Mouse (Mus musculus): ENCODE data around the gene Tcf20. TPM values are rescaled to one million over a fixed set of nuclear protein-coding genes. Genes with fewer than 3 reads are reported as not detected.

Tcf20 gene
- polyA plus RNA-seq, 1 experiment from 2014 or later: 7.1 TPM

DNA sequence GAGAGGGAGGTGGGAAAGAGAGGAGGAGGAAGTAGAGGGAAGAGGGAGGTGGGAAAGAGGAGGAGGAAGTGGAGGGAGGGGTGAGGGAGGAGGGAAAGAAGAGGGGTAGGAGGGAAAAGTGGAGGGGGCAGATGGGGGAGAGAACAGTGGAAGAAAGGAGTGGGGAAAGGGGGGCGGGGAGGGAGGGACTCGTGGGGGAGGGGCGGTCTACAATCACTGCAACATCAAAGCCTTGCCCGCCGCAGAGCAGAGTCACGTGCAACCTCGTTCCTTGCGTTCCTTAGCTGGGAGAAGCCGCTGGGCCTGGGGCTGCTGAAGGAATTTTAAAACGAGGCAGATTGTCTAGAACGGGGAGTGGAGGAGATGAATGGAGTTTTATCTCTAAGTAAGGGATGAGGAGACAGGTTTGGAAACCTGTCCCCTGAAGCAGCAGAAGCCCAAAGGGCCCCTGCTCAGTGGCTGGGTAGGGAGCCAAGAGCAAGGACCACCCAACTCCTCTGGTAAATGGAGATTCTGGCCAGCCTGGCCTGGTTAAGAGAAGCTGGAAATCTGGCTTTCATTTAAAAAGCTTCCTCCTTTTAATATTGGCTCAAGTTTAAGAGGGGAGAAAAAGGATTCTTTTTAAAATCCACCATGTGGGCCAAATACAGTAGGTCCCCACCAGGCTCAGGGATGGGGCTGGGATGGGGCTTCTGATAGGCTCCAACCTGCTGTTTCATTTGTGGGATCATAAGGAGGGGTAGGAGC lies 62.8 kb downstream of the Tcf20 start:
- no peaks in the 10 kb centered on the region for H3K9me3 ChIP-seq
- no peaks in the 10 kb centered on the region for H3K36me3 ChIP-seq (replicated peaks)
- H3K27me3 ChIP-seq (ENCODE audit: poor library complexity, severe bottlenecking): peaks cover 91% of the 10 kb centered on the region
- H3K27ac ChIP-seq: peak overlapping the region; percentile 84
- under 1% methylated on average over 10 of the region's 11 CpGs for WGBS
- peaks cover 94% of the 10 kb centered on the region for H3K4me1 ChIP-seq
- peak overlapping the region; percentile 28 for H3K4me3 ChIP-seq
- peak; percentile 74 for DNase-seq (ENCODE audit: extremely low spot score, low spot score)

DNA sequence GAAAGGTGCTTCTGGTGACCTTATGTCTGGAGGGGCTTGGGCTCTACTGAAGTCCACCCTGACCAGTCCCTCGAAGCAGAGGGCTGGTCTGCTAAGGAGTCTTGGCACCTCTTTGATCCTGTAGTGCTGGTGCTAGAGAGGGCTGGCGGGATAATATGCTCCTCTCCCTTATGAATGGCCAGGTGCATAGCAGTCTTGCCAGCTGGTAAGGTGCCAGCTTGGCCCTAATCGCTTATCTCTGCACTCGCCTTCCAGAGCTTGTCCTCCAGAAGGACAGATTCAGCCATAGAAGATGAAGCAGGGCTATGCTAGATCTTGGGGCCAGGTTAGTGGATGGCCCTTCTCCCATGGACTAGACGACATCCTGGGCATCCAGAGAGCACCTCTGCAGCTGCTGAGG lies 64.1 kb downstream of the Tcf20 start:
- DNase-seq (ENCODE audit: extremely low spot score, low spot score): no peak
- no peaks in the 10 kb centered on the region for H3K9me3 ChIP-seq
- WGBS: 80% methylated on average over 5 of the region's 5 CpGs
- H3K4me1 ChIP-seq: peaks cover 84% of the 10 kb centered on the region
- H3K36me3 ChIP-seq (replicated peaks): no peaks in the 10 kb centered on the region
- no peak overlapping the region for H3K4me3 ChIP-seq
- peak overlapping the region; percentile 84 for H3K27ac ChIP-seq
- H3K27me3 ChIP-seq (ENCODE audit: poor library complexity, severe bottlenecking): peaks cover 91% of the 10 kb centered on the region

DNA sequence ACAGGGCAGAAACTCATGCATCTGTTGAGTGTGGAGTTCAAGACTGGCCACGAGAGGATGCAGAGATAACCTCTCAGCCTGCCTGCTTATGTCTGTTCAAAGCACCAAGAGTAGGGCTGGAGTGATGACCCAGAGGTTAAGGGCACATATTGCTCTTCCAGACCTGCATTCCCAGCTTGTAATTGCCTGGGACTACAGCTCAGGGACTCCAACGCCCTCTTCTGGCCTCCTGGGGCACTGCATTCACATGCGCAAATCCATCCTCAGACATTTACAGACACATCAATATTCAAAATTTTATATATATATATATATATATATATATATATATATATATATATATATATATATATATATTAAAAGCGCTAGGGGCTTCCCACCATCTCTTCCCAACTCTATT lies 64.9 kb downstream of the Tcf20 start:
- Histone ChIP-seq H3K27ac (no peak overlapping the region), H3K36me3 (replicated peaks) (no peaks in the 10 kb centered on the region), H3K4me1 (peaks cover 83% of the 10 kb centered on the region), H3K4me3 (no peak overlapping the region), H3K9me3 (no peaks in the 10 kb centered on the region), H3K27me3 (ENCODE audit: poor library complexity, severe bottlenecking) (peaks cover 91% of the 10 kb centered on the region)
- 64% methylated on average over 4 of the region's 4 CpGs for WGBS
- no peak for DNase-seq (ENCODE audit: extremely low spot score, low spot score)

DNA sequence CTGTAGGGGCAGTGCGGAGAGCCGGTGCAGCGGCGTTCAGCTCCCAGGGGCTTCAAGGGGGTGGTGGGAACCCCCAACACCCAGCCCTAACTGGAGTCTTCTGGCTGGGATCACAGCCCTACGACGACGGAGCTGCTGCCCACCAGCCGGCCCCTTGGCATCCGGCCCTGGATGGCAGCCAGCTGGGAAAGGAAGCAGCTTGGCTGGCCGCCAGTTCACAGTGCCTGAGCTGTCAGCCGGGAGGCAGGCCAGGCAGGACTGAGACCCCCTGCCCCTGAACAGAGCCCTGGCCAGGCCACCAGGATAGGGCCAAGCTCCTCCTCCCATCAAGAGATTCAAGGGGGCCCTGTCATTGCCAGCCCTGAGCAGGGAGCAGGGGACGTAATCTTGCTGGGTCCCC lies 65.6 kb downstream of the Tcf20 start:
- H3K9me3 ChIP-seq: no peaks in the 10 kb centered on the region
- H3K4me1 ChIP-seq: peaks cover 83% of the 10 kb centered on the region
- WGBS: 76% methylated on average over 12 of the region's 12 CpGs
- no peak for DNase-seq (ENCODE audit: extremely low spot score, low spot score)
- H3K4me3 ChIP-seq: peak overlapping the region; percentile 18; the same call in 1 of the 2 replicates
- peak overlapping the region; percentile 25; the same call in 1 of the 2 replicates for H3K27ac ChIP-seq
- H3K36me3 ChIP-seq (replicated peaks): no peaks in the 10 kb centered on the region
- H3K27me3 ChIP-seq (ENCODE audit: poor library complexity, severe bottlenecking): peaks cover 91% of the 10 kb centered on the region

DNA sequence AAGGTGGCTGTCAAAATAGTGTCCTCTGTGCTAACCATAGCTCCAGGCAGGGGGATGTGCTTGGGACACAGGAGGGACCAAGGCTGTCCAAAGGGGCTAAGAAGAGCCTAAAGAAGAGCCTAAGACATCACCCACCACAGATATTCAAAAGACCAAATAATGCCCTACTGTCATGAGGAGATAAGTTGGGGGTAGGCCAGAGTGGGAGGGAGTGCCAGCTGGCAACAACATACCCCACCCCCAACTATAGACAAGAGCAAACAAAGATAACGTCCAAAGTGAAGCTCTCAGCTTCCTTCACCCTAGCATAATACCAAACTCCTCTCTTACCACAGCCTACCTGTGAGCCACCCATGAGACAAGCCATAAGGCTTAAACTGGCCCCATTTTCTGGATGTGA lies 66.1 kb downstream of the Tcf20 start:
- peaks cover 80% of the 10 kb centered on the region for H3K4me1 ChIP-seq
- peaks cover 91% of the 10 kb centered on the region for H3K27me3 ChIP-seq (ENCODE audit: poor library complexity, severe bottlenecking)

DNA sequence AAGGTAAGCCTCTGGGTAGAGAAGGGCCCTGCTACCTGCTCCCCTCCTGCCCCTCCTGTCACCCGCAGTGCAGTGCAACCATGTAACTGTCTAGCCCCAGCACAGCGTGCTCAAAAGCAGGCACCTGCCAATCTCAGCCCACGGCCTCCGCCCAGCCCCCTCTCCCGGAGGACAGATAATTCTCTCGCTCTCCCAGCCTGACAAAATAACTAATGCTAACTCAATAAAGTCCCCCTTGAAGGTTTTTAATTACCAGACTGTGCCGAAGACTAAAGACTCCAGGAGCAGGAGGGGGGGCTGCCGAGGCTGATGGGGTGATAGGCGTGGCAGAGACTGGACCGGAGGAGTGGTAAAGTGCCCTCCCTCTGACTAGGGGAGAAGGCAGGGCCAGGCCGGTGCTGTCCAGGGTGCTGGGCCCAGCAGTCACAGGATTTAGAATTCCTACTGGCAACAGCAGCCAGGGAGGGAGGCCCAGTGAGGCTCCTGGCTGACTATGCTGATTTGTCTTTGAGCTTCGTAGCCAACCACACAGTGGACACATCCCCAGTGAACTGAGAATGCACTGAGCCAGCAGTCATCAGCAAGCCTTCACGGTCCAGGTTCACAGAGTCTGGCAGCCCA lies 66.7 kb downstream of the Tcf20 start:
- H3K4me1 ChIP-seq: peaks cover 74% of the 10 kb centered on the region
- 6% methylated on average over 13 of the region's 13 CpGs for WGBS
- no peaks in the 10 kb centered on the region for H3K9me3 ChIP-seq
- DNase-seq (ENCODE audit: extremely low spot score, low spot score): peak; percentile 68
- H3K27ac ChIP-seq: peak overlapping the region; percentile 32; the same call in 1 of the 2 replicates
- peak overlapping the region; percentile 25 for H3K4me3 ChIP-seq
- peaks cover 91% of the 10 kb centered on the region for H3K27me3 ChIP-seq (ENCODE audit: poor library complexity, severe bottlenecking)
- no peaks in the 10 kb centered on the region for H3K36me3 ChIP-seq (replicated peaks)

More for the DNA sequence above, 66.1 kb downstream of the Tcf20 start:
- H3K9me3 ChIP-seq: no peaks in the 10 kb centered on the region
- no peak overlapping the region for H3K4me3 ChIP-seq
- WGBS: 65% methylated on average over 1 of the region's 1 CpGs
- H3K27ac ChIP-seq: peak overlapping the region; percentile 32; the same call in 1 of the 2 replicates
- no peaks in the 10 kb centered on the region for H3K36me3 ChIP-seq (replicated peaks)
- no peak for DNase-seq (ENCODE audit: extremely low spot score, low spot score)

DNA sequence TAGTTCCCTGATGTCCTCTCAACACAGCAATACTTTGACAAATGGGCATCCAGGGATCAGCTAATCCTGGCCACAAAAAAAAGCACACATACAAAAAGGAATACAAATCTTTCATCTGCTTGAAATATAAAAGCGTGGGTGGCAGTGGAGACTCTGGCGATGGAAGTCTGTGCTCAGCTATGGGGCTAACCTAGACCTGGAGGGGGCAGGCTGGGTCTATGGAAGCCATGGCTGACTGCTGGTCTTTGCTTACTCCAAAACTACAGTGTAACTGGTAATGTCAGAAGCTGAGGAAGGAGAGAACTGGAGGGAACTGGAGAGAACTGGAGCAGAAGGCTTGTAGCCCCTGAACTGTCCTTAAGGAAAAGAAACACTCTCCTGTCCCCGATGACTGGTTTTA lies 69.7 kb downstream of the Tcf20 start:
- Histone ChIP-seq H3K4me1 (peaks cover 54% of the 10 kb centered on the region), H3K27me3 (ENCODE audit: poor library complexity, severe bottlenecking) (peaks cover 93% of the 10 kb centered on the region), H3K4me3 (no peak overlapping the region), H3K36me3 (replicated peaks) (no peaks in the 10 kb centered on the region), H3K27ac (peak overlapping the region; percentile 59; the same call in 1 of the 2 replicates), H3K9me3 (no peaks in the 10 kb centered on the region)
- no peak for DNase-seq (ENCODE audit: extremely low spot score, low spot score)
- 76% methylated on average over 3 of the region's 3 CpGs for WGBS

DNA sequence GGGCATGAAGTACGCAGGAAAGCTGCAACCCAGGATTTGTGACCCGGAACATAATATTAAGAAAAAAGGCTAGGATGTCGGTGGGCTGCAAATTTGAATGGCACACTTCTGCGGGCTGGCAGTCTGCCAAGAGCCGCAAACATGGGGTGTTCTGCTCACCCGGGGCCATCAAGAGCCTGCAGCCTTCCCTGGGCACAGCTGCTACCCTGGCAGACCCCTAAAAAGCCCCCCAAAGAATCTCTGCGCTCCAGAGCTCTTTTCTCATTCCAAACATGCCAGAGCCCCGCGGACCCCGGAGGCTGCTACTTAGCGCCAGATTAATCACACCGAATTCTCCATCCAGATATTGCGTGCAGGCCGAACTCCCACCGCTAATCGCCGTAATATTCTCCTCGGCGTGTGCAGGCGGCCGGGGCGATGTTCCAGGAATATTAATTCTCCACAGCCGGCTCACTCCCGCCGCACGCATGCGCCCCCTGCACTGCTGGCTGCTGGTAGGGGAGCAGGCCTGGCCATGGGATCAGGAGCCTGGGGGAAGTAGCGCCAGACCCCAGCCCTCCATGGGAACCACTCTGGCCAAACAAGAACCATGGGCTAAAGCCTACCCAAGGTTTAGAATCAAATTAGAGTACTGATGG lies 70.3 kb downstream of the Tcf20 start:
- Histone ChIP-seq H3K4me3 (peak overlapping the region; percentile 19; the same call in 1 of the 2 replicates), H3K27me3 (ENCODE audit: poor library complexity, severe bottlenecking) (peaks cover 96% of the 10 kb centered on the region), H3K36me3 (replicated peaks) (no peaks in the 10 kb centered on the region), H3K9me3 (no peaks in the 10 kb centered on the region), H3K27ac (peak overlapping the region; percentile 59; the same call in 1 of the 2 replicates), H3K4me1 (peaks cover 56% of the 10 kb centered on the region)
- WGBS: 60% methylated on average over 28 of the region's 28 CpGs
- DNase-seq (ENCODE audit: extremely low spot score, low spot score): no peak

DNA sequence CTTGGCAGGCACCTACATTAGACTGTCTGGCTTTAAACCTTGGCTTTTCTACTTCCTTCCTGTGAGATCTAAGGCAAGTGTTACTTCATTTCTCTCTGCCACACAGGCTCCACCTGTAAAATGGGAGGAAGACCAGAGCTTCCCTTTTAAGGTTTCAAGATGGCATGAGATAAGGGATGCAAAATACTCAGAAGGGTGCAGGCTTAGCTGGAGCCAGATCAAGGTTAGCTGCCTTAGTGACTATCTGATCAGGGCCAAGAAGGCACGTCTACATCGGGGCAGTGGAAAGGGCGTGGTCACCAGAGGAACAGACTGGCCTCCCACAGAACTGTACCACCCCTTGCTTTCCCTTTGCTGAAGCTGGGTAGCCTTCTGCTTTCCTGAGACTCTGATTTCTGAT lies 73.2 kb downstream of the Tcf20 start:
- Histone ChIP-seq H3K27me3 (ENCODE audit: poor library complexity, severe bottlenecking) (peaks cover 98% of the 10 kb centered on the region), H3K36me3 (replicated peaks) (no peaks in the 10 kb centered on the region), H3K9me3 (no peaks in the 10 kb centered on the region), H3K27ac (no peak overlapping the region), H3K4me1 (peaks cover 62% of the 10 kb centered on the region), H3K4me3 (no peak overlapping the region)
- WGBS: 82% methylated on average over 3 of the region's 3 CpGs
- DNase-seq (ENCODE audit: extremely low spot score, low spot score): no peak

DNA sequence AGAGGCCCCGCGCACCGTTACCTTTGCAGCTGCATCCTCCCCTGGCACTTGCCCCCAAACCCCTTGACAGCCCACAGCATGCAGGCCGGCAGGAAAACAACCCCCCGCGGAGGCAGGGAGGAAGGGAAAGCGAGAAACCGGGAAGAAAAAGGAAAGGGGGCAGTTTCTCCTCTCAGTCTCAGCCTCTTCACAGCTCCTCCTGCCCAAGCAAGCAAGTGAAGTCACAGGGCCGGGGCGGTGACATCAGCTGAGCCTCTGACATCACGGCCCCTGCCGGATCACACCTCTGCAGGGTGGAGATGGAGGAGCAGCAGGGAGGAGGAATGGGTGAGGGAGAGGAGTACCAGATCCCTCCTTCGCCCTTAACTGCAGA lies 75.7 kb downstream of the Tcf20 start:
- under 1% methylated on average over 13 of the region's 13 CpGs for WGBS
- H3K4me3 ChIP-seq: peak overlapping the region; percentile 53
- DNase-seq (ENCODE audit: extremely low spot score, low spot score): peak; percentile 54
- no peaks in the 10 kb centered on the region for H3K36me3 ChIP-seq (replicated peaks)
- H3K27me3 ChIP-seq (ENCODE audit: poor library complexity, severe bottlenecking): peaks cover 98% of the 10 kb centered on the region
- H3K27ac ChIP-seq: peak overlapping the region; percentile 82
- peaks cover 67% of the 10 kb centered on the region for H3K4me1 ChIP-seq
- H3K9me3 ChIP-seq: no peaks in the 10 kb centered on the region

DNA sequence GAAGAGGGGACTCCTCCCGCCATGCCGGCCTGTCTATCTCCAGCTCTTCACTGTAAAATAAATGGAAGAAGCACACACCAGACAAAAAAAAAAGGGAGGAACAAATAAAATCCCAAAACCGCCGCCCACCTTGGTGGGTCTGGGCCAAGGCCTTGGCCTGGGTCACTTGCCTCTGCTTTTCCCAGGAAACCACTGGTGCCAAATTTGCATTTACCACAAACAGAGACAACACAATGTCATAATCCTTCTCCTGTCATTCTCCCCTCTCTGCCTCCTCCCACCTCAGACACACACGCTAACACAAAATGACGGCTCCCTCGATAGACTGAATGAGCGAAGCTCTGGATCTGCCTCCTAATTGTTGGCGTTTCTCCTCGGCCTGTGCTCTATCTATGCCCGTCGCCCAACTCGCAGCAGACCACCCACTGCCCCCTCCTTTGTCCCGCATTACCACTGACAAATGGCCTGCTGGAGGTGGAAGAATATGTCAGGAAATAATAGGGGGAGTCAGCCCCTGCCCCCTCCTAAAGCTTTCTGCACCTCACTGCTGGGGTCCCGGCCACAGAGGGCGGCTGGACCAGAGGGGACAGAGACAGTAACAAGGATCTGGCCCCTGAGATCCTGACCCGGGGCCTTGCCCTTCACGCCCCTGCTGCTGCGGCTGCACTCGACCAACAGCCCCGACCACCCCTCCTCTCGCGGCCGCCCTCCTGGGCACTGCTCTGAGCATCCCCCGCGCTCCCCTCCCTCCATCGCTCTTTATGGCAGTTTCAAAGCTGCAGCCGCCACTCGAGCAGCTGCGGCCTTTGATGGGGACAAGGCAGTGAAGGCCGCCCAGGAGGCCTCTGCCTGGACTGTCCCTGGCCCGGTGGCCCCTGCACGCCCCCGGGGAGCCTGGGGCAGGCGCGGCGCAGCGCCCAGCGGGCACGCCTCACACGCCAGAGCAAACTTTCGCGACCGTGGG lies 76.4 kb downstream of the Tcf20 start:
- WGBS: 7% methylated on average over 44 of the region's 44 CpGs
- H3K4me1 ChIP-seq: peaks cover 72% of the 10 kb centered on the region
- DNase-seq (ENCODE audit: extremely low spot score, low spot score): peak; percentile 70
- peak overlapping the region; percentile 53 for H3K4me3 ChIP-seq
- peak overlapping the region; percentile 82 for H3K27ac ChIP-seq
- H3K9me3 ChIP-seq: no peaks in the 10 kb centered on the region
- no peaks in the 10 kb centered on the region for H3K36me3 ChIP-seq (replicated peaks)
- peaks cover 98% of the 10 kb centered on the region for H3K27me3 ChIP-seq (ENCODE audit: poor library complexity, severe bottlenecking)

DNA sequence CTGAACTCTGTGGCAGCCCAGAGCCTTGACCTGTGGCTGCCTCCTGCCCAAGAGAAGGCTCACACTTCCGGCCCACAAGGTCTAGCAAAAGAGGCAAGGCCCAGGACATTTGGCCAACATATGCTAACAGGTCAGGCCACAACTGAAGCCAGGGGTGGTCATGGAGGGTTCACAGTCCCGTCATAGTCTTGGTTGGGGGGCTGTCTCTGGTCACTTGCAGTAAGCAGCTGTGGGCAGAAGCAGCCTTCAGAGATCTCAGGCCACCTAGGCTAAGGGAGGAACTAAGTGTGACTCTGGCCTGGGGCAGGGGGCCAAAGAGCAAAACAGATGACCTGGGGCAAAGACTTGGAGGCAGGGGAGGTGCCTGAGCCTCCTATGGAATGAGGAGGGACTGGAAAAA lies 77.1 kb downstream of the Tcf20 start:
- DNase-seq (ENCODE audit: extremely low spot score, low spot score): peak; percentile 14
- Histone ChIP-seq H3K4me1 (peaks cover 79% of the 10 kb centered on the region), H3K4me3 (no peak overlapping the region), H3K27ac (peak overlapping the region; percentile 82; the same call in 1 of the 2 replicates), H3K9me3 (no peaks in the 10 kb centered on the region), H3K36me3 (replicated peaks) (no peaks in the 10 kb centered on the region), H3K27me3 (ENCODE audit: poor library complexity, severe bottlenecking) (peaks cover 98% of the 10 kb centered on the region)
- WGBS: 70% methylated on average over 2 of the region's 2 CpGs

Data from forebrain, embryonic 10.5 days (tissue).